Mouse (Mus musculus) forelimb bud, embryonic 11.5 days (tissue): ENCODE measurements around the gene Slc35c1.
"Not testable (repeated sequence)": the region's sequence is repeated elsewhere in the genome, so short reads cannot be mapped to it uniquely, and the experiment has no call there.

ENCODE experiments used
- DNase-seq: peaks from one replicate; pipeline ENCODE4 v3.0.0-alpha.2; 2012; ENCODE audit warnings: low read depth, low spot score

Gene Slc35c1

GRCm38 (mm10) chr2:92459921-92460707 lies at the start of gene Slc35c1:
TSS of gene Slc35c1 (minus strand) at chr2:92460538.
- DNase-seq = no peak

GRCm38 (mm10) chr2:92505291-92505690 lies 45.0 kb upstream of the Slc35c1 start:
- DNase-seq = no peak

- no peak for DNase-seq
These were observed 43.1 kb upstream of the Slc35c1 start for GRCm38 (mm10) chr2:92503421-92503820.

GRCm38 (mm10) chr2:92499701-92500322 lies 39.5 kb upstream of the Slc35c1 start:
- DNase-seq = peak; percentile 31

DNA sequence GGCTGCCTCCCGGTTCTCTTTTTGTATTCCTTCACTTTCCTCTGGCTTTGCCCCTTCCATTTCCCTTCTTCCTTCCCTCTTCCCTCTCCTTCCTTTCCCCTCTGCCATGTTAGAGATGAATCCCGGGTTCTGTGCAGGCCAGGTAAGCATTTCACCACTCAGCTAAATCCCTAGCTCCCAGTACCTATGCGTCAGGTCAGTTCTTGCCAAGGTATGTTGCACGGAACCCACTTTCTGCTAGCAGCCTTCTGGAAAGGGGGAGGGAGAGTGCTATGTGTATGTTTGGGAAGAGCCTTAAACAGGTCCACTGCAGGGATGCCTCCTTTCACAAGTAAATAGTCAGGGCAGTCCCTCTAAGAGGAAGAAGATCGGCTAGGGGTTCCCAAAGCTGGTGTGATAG lies 36.8 kb upstream of the Slc35c1 start:
- no peak for DNase-seq

DNA sequence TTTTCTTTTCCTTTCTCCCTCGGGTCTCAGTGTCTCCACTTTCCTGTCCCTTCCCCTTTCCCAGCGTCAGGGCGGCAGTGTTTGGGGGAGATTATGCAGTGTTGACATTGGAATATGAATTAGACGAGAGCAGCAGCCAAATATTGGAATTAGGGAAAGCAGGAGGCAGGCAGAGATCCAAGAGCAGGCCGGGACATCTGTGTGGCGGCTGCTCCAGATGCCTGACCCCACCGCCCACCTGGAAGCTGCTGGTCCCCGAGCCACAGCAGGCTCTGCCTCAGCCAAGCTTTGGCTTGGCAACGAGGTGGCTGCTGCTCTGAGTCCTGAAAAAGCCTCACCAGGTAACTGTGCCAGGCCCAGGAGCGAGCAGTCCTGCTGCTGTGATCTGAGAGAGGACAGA lies 36.3 kb upstream of the Slc35c1 start:
- DNase-seq = no peak

GRCm38 (mm10) chr2:92494956-92495355 lies 34.6 kb upstream of the Slc35c1 start:
- DNase-seq = no peak

GRCm38 (mm10) chr2:92494423-92494822 lies 34.1 kb upstream of the Slc35c1 start:
- DNase-seq = no peak

DNA sequence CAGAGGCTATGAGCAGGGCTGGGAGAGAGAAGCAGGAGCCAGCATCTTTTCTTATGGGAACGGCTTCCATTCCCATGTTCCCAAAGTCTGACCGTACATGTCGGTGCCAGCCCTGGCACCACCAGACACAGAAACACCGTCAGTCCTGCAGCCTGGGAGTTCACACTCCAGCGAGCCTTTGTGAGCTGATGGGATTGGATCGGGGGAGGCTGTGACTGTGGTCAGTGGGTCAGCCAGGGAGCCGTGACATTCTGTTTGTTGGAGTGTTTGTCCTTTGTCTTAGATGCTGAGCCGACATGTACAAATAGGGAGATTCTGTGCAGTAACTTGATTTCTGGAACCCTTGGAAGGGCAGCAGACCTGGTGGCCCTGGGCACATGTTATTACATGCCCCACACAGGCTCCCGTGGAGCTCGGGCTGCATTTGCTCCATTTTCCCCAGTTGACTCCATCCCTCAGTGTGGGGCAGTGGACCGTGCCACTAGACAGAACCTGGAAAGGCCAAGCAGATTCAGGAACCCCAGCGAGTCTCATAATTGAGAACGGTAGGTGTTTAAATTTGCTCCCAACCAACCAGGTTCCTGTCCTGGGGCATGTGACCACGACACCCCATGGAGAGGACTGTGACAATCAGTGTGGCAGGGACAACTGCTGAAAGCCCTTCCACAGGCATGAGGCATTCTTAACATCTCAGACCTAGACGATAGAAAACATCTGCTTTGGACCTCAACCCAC lies 33.5 kb upstream of the Slc35c1 start:
- no peak for DNase-seq

- DNase-seq = no peak
These were observed 31.7 kb upstream of the Slc35c1 start for GRCm38 (mm10) chr2:92491950-92492501.

DNA sequence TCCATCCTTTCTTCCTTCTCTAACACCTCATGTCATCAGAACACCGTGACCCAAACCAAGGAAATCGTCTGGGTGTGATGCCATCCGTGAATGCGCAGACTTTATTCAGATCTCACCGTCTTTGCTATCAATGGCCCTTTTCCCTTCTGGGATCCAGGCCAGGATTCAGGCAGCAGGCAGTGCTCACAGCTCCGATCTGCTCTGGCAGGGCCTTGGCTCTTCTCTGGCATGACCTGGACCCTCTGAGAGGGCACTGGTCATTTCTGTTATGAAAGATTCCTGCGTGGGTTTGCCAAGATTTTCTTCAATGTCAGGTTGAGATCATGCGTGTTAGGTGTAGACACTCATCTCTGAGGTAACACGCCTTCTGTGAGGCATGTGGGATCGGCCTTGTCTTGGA lies 30.2 kb upstream of the Slc35c1 start:
- no peak for DNase-seq

GRCm38 (mm10) chr2:92487791-92488190 lies 27.5 kb upstream of the Slc35c1 start:
- DNase-seq = no peak

DNA sequence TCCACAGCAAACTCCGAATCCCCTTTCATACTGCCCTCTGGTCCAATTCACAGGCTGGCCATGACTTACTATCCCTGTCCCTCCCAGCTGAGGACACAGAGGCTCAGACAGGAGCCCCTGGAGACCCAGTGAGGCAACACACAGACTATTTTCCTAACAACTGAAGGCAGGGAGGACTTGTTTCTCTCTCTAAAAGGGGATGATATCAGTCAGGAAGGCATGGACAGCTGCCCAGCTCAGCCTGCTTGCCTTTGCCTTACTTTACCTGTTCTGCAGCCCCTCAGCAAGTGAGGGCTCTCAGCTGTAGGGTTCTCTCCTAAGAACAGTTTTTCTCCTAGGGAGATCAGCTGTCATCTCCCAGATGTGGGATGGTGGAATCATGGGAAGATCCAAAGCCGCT lies 26.6 kb upstream of the Slc35c1 start:
- DNase-seq = no peak

DNA sequence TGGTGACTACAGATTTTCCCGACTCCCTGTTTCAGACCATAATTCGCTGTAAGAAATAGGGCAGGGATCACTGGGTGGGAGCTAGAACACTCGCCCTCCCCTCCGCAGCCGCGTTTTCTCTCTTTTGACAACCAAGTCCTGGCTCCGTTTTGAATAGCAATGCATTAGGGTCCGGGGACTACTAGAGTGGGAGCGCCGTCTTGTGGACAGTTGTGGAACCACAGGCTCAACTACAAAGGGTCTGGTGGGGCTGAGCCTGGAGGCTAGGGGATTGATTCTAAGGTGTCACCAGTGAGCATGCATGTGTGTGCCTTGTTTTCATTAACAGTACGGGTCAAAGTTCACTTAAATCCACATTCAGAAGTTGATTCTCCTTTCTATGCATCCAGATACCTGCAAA lies 26.1 kb upstream of the Slc35c1 start:
- DNase-seq = peak; percentile 83

DNA sequence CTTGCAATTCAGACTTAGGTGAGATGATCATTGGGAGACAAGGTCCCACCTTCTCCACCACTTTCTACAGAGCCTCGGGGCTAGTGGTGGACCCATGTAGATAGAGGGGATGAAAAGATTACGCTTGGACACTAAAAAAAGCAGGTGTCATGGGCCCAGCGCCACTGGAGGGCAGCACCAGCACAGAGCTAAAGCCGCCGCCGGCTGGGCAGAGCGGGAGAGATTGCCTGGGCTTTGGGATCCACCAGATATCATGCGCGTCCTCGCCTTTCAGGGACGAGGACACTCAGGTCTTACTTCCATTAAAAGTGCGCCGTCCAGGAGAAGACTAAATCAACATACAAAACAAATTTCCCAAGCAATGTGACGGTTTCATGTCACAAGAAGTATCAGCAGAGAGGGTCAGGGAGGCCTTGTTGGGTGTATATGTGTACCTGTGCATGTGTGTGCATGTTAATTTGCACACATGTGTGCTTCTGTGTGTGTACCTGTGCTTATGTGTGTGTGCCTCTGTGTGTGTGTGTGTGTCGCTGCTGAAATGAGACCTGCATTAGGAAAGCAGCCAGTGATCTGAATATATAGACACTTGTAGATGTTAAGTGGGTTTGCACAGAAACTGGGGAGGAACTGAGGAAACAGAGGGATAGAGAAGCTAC lies 25.4 kb upstream of the Slc35c1 start:
- peak; percentile 40 for DNase-seq

DNA sequence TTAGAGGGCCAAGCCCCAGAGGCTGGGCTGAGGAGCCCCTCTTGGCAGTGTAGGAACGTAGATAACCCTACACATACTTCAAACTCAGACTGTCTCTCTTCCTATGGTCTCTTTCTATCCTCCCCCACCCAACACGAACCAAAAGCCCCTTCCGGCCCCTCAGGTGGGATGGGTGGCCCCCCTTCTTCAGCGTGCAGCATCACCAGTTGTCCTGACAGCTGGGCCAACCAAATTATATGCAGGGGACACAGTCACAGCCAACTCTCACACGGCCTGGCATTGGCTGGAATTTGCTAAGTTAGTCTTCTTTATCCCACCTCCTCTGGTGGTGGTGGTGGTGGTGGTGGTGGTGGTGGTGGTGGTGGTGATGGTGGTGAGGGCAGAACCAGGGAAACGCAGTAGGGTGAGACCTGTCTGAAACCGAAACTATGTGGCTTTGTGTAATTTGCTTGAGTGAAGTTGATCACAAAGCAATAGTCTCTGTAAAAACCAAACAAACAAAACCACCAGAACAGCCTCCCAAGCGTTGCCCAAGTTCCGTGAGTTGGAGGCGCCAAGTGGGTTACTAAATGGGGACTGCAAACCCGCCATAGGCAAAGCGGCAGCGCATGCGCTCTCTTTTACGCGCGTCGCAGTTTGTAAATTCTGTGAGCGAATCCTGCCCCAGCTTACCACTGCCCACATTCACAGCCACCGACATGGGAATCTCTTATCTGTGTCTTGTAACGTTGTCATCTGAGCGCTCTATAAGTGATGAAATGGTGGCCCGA lies 24.1 kb upstream of the Slc35c1 start:
- no peak for DNase-seq

DNA sequence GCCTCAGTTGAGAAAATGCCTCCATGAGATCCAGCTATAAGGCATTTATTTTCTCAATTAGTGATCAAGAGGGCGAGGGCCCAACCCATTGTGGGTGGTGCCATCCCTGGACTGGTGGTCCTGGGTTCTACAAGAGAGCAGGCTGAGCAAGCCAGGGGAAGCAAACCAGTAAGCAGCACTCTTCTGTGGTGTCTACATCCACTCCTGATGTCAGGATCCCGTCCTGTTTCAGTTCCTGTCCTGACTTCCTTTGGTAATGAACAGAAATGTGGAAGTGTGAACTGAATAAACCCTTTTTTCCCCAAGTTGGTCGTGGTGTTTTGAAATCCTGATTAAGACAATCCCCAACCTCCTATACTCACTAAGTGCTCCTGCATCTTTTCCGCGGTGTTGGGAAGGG lies 23.2 kb upstream of the Slc35c1 start:
- no peak for DNase-seq

GRCm38 (mm10) chr2:92482551-92482950 lies 22.2 kb upstream of the Slc35c1 start:
- DNase-seq = no peak

GRCm38 (mm10) chr2:92478313-92478688 lies 18.0 kb upstream of the Slc35c1 start:
- no peak for DNase-seq

- no peak for DNase-seq
These were observed 17.5 kb upstream of the Slc35c1 start for GRCm38 (mm10) chr2:92477672-92478312.

GRCm38 (mm10) chr2:92476580-92476979 lies 16.2 kb upstream of the Slc35c1 start:
- DNase-seq = not testable (repeated sequence)
